Mouse (Mus musculus): ENCODE measurements around the gene Ercc1.

DNA sequence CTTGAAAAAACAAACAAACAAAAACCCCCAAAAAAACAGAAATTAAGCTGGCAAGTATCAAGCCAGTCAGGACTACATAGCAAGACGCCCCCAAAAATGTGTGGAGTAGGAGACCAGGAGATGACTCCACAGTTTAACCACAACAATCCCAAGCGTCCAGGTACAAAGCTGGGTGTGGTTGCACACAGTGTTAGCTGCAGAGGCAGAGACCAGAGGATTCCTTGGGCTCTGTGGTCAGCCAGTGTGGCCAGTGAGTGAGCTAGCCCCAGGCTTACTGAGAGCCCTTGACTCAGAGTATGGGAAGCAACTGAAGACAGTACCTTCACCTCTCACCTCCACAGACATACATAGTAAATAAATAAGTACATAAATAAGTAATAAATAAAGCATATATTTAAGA lies 12.7 kb upstream of the Ercc1 start:
- no peak for TF ChIP-seq MAFK (IDR thresholded peaks at IDR 0.05; ENCODE audit: insufficient read depth, low read depth, low read length)
- TF ChIP-seq ZC3H11A (IDR thresholded peaks at IDR 0.05; ENCODE audit: borderline replicate concordance, low read depth, low read length), result no peak
- TF ChIP-seq ZNF384 (IDR thresholded peaks at IDR 0.05; ENCODE audit: low read depth, low read length), result no peak
- TF ChIP-seq CHD2 (IDR thresholded peaks at IDR 0.05; ENCODE audit: low read depth, low read length), result no peak
- TF ChIP-seq HCFC1 (IDR thresholded peaks at IDR 0.05; ENCODE audit: borderline replicate concordance, insufficient read depth, low read length), result no peak
